12 mouse cellular contexts compared by ENCODE assay signal in the genomic region with DNA sequence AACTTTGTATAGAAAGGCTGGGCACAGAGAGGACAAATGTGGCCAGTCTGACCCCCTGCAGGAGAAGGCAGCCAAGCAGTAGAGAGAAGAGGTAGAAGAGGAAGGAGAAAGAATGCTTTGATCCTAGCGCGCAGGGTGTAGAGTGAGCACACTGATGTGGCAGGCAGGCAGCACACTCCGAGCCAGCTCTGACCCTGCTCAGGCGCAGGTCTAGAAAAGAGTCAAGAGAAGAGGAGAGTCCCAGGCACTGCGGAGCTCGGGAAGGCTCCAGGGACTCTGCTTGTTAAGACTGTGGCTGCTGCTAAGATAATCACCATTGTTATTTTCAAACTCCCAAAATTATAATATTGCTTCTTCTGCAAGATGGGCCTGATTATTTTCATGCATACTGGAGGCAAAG.
A peak's percentile ranks its signal among the peaks of the same experiment; 100 is the strongest.
DNase-seq lines count a peak whose midpoint lies in the region; ATAC-seq and TF ChIP-seq lines count a peak whose summit lies in the region.
"Had no signal": no experiment of that assay in that cellular context is flagged by ENCODE, and none has a peak within 500 bp of the region (broad histone marks: within the 10 kb centered on the region; RNA-seq: fewer than 3 reads in every experiment).

No protein-coding gene starts in this region.

- 23% methylated on average over 6 of the region's 6 CpGs for WGBS in heart, embryonic 15.5 days
- WGBS in lung, embryonic 16.5 days, result 26% methylated on average over 6 of the region's 6 CpGs
- 36% methylated on average over 6 of the region's 6 CpGs for WGBS in lung, adult 2 months
- 6% methylated on average over 6 of the region's 6 CpGs for WGBS in embryonic facial prominence, embryonic 13.5 days

- H3K9me3 ChIP-seq in heart, embryonic 15.5 days (replicated peaks), result no peaks in the 10 kb centered on the region
- no peaks in the 10 kb centered on the region for H3K9me3 ChIP-seq in lung, embryonic 16.5 days (ENCODE audit: control insufficient read depth, low read length)
- no peaks in the 10 kb centered on the region for H3K9me3 ChIP-seq in embryonic facial prominence, embryonic 13.5 days

- H3K4me3 ChIP-seq in heart, embryonic 15.5 days, result no peak overlapping the region
- no peak overlapping the region for H3K4me3 ChIP-seq in lung, embryonic 16.5 days (ENCODE audit: low read length)
- no peak overlapping the region for H3K4me3 ChIP-seq in lung, adult 2 months (replicated peaks; ENCODE audit: extremely low read depth, low read depth, low read length)
- no peak overlapping the region for H3K4me3 ChIP-seq in embryonic facial prominence, embryonic 13.5 days

- H3K27me3 ChIP-seq in heart, embryonic 15.5 days, result no peaks in the 10 kb centered on the region
- H3K27me3 ChIP-seq in lung, embryonic 16.5 days (ENCODE audit: control insufficient read depth, insufficient read depth, low read depth, low read length), result no peaks in the 10 kb centered on the region
- no peaks in the 10 kb centered on the region for H3K27me3 ChIP-seq in embryonic facial prominence, embryonic 13.5 days

- no peak overlapping the region for H3K4me2 ChIP-seq in heart, embryonic 15.5 days
- H3K4me2 ChIP-seq in lung, embryonic 16.5 days (ENCODE audit: low read depth, low read length), result no peak overlapping the region
- H3K4me2 ChIP-seq in embryonic facial prominence, embryonic 13.5 days, result 0 out of 2 replicates have a peak overlapping the region, but pooled peaks have one; percentile 9

- H3K4me1 ChIP-seq in heart, embryonic 15.5 days (replicated peaks), result peaks cover 33% of the 10 kb centered on the region
- H3K4me1 ChIP-seq in lung, embryonic 16.5 days (replicated peaks; ENCODE audit: control insufficient read depth, insufficient read depth, low read length), result peaks cover 7% of the 10 kb centered on the region; the same call in 1 of the 2 replicates
- H3K4me1 ChIP-seq in lung, adult 2 months (ENCODE audit: control insufficient read depth, insufficient read depth, low read length), result no peaks in the 10 kb centered on the region
- H3K4me1 ChIP-seq in embryonic facial prominence, embryonic 13.5 days, result peaks cover 34% of the 10 kb centered on the region

- no peak for ATAC-seq in heart, embryonic 15.5 days (replicated peaks; ENCODE audit: insufficient number of reproducible peaks, insufficient read depth, low FRiP score, low read depth)
- peak; percentile 52; the same call in 1 of the 2 replicates for ATAC-seq in lung, embryonic 16.5 days (ENCODE audit: low read depth)
- no peak for ATAC-seq in embryonic facial prominence, embryonic 13.5 days (ENCODE audit: insufficient number of reproducible peaks, insufficient read depth, low FRiP score, low TSS enrichment, low read depth)
- ATAC-seq: forebrain, embryonic 16.5 days; inflammation-experienced regulatory T-cells, adult 6 months; lung, postnatal 0 days had no signal

- no peak for TF ChIP-seq CTCF in lung, adult 2 months (IDR thresholded peaks at IDR 0.05; ENCODE audit: insufficient read depth, low read length)

- H3K27ac ChIP-seq in heart, embryonic 15.5 days, result 0 out of 2 replicates have a peak overlapping the region, but pooled peaks have one; percentile 6
- H3K27ac ChIP-seq in lung, embryonic 16.5 days (ENCODE audit: low read length), result no peak overlapping the region
- H3K27ac ChIP-seq in embryonic facial prominence, embryonic 13.5 days, result no peak overlapping the region

- no peaks in the 10 kb centered on the region for H3K36me3 ChIP-seq in heart, embryonic 15.5 days
- H3K36me3 ChIP-seq in lung, embryonic 16.5 days (ENCODE audit: control insufficient read depth, insufficient read depth, low read length), result no peaks in the 10 kb centered on the region
- no peaks in the 10 kb centered on the region for H3K36me3 ChIP-seq in embryonic facial prominence, embryonic 13.5 days

- H3K9ac ChIP-seq in heart, embryonic 15.5 days, result no peak overlapping the region
- no peak overlapping the region for H3K9ac ChIP-seq in lung, embryonic 16.5 days (ENCODE audit: low read length)
- H3K9ac ChIP-seq in embryonic facial prominence, embryonic 13.5 days, result no peak overlapping the region

- intact Hi-C loops in heart, postnatal 36 days (cut with DNase I), result no loop called here
- intact Hi-C loops in left cerebral cortex, postnatal 36 days (cut with DNase I), result no loop called here

- TF ChIP-seq POLR2A in lung, adult 2 months (IDR thresholded peaks at IDR 0.05; ENCODE audit: borderline replicate concordance, extremely low read depth, low read depth, low read length), result no peak

- DNase-seq in heart, postnatal 36 days, result no peak
- DNase-seq in lung, adult 2 months, result no peak
- DNase-seq in embryo, embryonic 10.5 days (ENCODE audit: low spot score), result peak; percentile 58
- no peak for DNase-seq in cerebellum, adult 11-12 months
- no peak for DNase-seq in left cerebral cortex, postnatal 36 days (ENCODE audit: low spot score in 2 of 2)
- DNase-seq: spleen, adult 18-20 months had no signal
